Mouse (Mus musculus) liver, adult 2 months (tissue): ENCODE measurements around the gene Tmem132d. TPM values are rescaled to one million over a fixed set of nuclear protein-coding genes. Genes with fewer than 3 reads are reported as not detected.
"Not testable (repeated sequence)": the region's sequence is repeated elsewhere in the genome, so short reads cannot be mapped to it uniquely, and the experiment has no call there.

ENCODE experiments used
- DNase-seq: peaks from one replicate; pipeline ENCODE4 v3.0.0-alpha.2; 2011; ENCODE audit warnings: low read depth, low spot score; ENCODE audit errors: extremely low read depth
- H3K27ac ChIP-seq: fragments of 200-500 bp; replicated peaks from 2 replicates; pipeline ENCODE4 v1.5.1; 2012; ENCODE audit warnings: low read depth, mild to moderate bottlenecking, control low read depth, inconsistent platforms, low read length; ENCODE audit not compliant: insufficient read depth
- H3K27me3 ChIP-seq: fragments of 200-500 bp; 2 replicates; pipeline ENCODE4 v1.6.1; 2012; ENCODE audit warnings: mild to moderate bottlenecking, moderate library complexity, low read length, inconsistent platforms; ENCODE audit not compliant: control insufficient read depth, insufficient read depth
- H3K36me3 ChIP-seq: fragments of 200-500 bp; 2 replicates; pipeline ENCODE4 v1.6.1; 2012; ENCODE audit warnings: low read length, inconsistent platforms; ENCODE audit not compliant: control insufficient read depth, insufficient read depth
- H3K4me1 ChIP-seq: fragments of 200-500 bp; 2 replicates; pipeline ENCODE4 v1.6.1; 2011; ENCODE audit warnings: low read length; ENCODE audit not compliant: control insufficient read depth, insufficient read depth
- H3K4me3 ChIP-seq: fragments of 200-500 bp; 2 replicates; pipeline ENCODE4 v1.5.1; 2011; ENCODE audit warnings: low read depth, mild to moderate bottlenecking, control low read depth, low read length, moderate library complexity; ENCODE audit not compliant: insufficient read depth
- H3K79me2 ChIP-seq: fragments of 200-500 bp; 2 replicates; pipeline ENCODE4 v1.6.1; 2012; ENCODE audit warnings: inconsistent platforms, mild to moderate bottlenecking, low read length, moderate library complexity; ENCODE audit not compliant: control insufficient read depth, insufficient read depth
- H3K9ac ChIP-seq: fragments of 200-500 bp; 2 replicates; pipeline ENCODE4 v1.6.1; 2012; ENCODE audit warnings: low read depth, mild to moderate bottlenecking, control low read depth, inconsistent platforms, low read length
- CTCF ChIP-seq: fragments of 200-500 bp; IDR thresholded peaks from 2 replicates; pipeline ENCODE4 v1.5.1; 2011; ENCODE audit warnings: low read depth, low read length, control low read depth
- POLR2A ChIP-seq: fragments of 200-500 bp; IDR thresholded peaks from 2 replicates; pipeline ENCODE4 v1.6.1; 2011; ENCODE audit warnings: low read length, control low read depth; ENCODE audit not compliant: insufficient read depth; ENCODE audit errors: extremely low read depth
- WGBS: fragments of 180-500 bp; shearing (Covaris S2); methylation state at CpG from one replicate; pipeline ENCODE4 v1.1.7; 2018; 5-methylcytosine and 5-hydroxymethylcytosine counted together
- polyA plus RNA-seq: library from polyadenylated mRNA; depleted of rRNA; stranded (reverse); fragments of >200 nt; gene quantifications from 2 replicates; pipeline ENCODE4 v1.2.3, GENCODE M21; 2012
- total RNA-seq: library from RNA; depleted of rRNA; stranded (reverse); fragments of >200 nt; gene quantifications from 2 replicates; pipeline ENCODE4 v1.2.3, GENCODE M21; 2014

The Tmem132d gene
- total and polyA plus RNA-seq, 2 experiments = not detected

DNA sequence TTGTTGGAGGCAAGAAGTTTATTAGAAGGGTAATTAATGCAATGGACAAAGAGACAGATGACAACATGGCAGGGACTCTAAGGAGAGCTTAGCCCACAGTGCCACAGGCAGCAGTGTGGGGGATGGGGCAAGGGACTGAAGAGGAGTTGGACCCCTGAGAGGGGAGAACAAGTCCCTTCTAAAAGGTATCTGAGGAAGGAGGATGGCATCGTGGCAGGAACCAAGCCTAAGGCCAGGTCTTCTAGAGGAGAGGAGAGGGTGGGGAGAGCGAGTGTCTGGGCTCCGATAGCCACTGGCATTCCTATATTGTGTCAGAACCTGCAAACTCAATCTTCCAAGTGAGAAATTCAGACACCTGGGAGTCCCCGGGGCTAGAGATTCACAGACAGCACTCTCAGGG, 674.3 kb downstream of the Tmem132d start:
- Histone ChIP-seq H3K4me3 (no peak overlapping the region), H3K27me3 (no peaks in the 10 kb centered on the region), H3K79me2 (no peaks in the 10 kb centered on the region), H3K4me1 (no peaks in the 10 kb centered on the region), H3K27ac (no peak overlapping the region), H3K36me3 (no peaks in the 10 kb centered on the region), H3K9ac (no peak overlapping the region)
- no peak for TF ChIP-seq POLR2A
- no peak for TF ChIP-seq CTCF
- DNase-seq = no peak
- WGBS = 77% methylated on average over 4 of the region's 4 CpGs

DNA sequence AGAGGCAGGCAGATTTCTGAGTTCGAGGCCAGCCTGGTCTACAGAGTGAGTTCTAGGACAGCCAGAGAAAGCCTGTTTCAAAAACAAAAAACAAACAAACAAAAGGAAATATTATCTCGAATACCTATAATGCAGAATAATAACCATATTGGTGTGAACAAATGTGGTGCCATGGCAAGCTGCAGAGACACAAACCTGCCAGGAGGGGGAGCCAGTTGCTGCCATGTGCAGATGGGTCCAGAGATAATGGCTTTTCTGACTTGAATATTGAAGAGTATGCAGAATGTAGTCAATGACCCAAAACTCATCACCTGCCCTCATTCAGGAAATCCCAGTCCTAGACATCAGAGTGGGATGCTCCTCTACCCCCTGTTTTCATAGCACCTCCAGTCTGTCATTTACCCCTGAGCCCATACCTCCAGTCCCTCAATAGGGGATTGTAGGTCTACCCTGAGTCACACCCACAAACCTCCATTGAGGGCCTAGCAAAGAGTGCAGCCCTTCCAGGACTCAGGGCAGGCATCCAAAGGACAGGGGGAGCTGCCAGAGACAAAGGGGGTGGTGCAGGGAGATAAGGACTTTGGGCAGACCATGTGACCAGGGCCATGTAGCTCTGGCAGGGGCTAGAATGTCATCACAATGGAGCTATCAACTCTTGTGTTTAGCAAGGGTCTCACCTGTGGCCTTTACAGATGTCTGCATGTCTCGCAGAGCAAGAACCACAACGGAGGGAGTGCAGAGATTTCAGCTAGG, 676.0 kb downstream of the Tmem132d start:
- H3K4me3 ChIP-seq = no peak overlapping the region
- no peak for DNase-seq
- H3K9ac ChIP-seq = no peak overlapping the region
- no peaks in the 10 kb centered on the region for H3K4me1 ChIP-seq
- no peaks in the 10 kb centered on the region for H3K27me3 ChIP-seq
- no peak overlapping the region for H3K27ac ChIP-seq
- no peaks in the 10 kb centered on the region for H3K79me2 ChIP-seq
- 82% methylated on average over 4 of the region's 4 CpGs for WGBS
- no peaks in the 10 kb centered on the region for H3K36me3 ChIP-seq
- TF ChIP-seq CTCF = peak; percentile 55
- no peak for TF ChIP-seq POLR2A

DNA sequence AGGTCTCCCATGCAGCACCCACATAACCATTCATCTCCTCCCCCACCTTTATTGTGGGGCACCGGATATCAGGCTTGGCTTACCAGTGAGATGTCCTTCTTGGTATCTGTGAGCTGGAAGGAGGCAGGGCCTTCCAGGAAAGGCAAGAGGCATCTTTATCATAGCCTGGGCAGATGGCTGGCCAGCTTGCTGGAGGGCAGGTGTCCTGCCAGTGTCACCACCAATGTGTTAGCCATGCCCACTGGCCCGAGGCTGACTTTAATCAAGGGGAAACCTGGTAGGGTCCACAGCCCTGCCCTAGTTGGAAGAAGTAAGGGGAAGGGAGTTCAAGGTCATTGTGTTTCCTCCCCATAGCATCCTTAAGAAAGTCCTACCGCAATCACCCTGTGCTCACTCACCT, 676.9 kb downstream of the Tmem132d start:
- Histone ChIP-seq H3K27ac (no peak overlapping the region), H3K4me1 (no peaks in the 10 kb centered on the region), H3K27me3 (no peaks in the 10 kb centered on the region), H3K79me2 (no peaks in the 10 kb centered on the region), H3K4me3 (no peak overlapping the region), H3K9ac (no peak overlapping the region), H3K36me3 (no peaks in the 10 kb centered on the region)
- TF ChIP-seq POLR2A (no peak), CTCF (no peak)
- WGBS = 86% methylated on average over 3 of the region's 3 CpGs
- DNase-seq = no peak

DNA sequence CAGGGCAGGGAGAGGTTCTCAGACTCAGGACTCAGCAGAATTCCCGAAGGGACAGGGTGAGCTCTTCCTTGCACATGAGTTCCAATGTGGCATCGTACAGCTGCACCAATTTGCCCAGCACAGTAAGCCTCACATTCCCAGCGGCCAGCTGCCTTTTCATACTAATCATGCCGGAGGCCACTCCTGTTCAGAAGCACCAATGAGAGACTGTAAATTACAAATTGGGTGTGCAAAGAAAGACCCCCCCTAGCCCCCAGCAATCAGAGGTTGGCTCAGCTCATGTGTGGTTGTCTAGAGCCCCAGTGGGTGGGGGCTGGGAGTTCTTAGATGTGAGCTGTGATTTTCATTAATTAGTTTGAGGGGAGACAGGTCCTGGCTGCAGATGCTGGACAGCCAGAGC, 677.3 kb downstream of the Tmem132d start:
- Histone ChIP-seq H3K27me3 (no peaks in the 10 kb centered on the region), H3K4me1 (no peaks in the 10 kb centered on the region), H3K27ac (no peak overlapping the region), H3K4me3 (no peak overlapping the region), H3K9ac (no peak overlapping the region), H3K79me2 (no peaks in the 10 kb centered on the region), H3K36me3 (no peaks in the 10 kb centered on the region)
- no peak for TF ChIP-seq CTCF
- TF ChIP-seq POLR2A = no peak
- no peak for DNase-seq
- WGBS = 82% methylated on average over 4 of the region's 4 CpGs

DNA sequence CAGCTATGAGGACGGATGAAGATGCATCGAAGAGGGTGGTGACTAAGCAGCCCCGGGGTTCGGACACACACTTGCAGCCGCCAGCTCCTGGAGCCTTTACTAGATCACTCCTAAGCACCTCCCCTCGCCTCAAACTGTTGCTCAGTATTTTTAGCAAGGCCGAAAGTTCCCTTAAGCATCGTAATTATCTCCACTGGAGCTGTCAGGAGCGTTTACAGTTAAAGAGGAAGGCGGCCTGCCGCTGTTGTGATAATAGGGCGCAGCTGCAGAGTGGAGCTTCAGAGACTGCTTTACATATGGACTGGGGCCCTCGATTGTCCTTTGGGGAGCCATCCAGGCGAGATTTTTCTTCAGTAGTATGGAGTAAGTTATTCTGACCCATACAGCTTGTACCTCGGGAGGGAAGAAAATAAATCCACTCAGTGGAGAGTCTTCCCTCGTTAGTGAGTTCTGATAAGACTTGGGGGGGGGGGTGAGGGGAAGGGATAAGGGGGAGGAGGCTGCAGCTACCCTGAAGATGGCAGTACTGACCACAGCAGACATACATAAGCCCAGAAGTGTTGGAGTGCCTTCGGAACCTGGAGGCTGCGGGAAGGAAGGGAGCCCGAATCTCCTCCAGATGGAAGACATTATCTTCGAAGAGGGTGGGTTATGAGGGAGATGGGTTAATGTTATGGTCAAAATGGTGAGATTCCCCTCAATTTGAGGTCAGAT, 681.5 kb downstream of the Tmem132d start:
- H3K9ac ChIP-seq = no peak overlapping the region
- no peaks in the 10 kb centered on the region for H3K4me1 ChIP-seq
- 35% methylated on average over 20 of the region's 20 CpGs for WGBS
- H3K4me3 ChIP-seq = no peak overlapping the region
- no peak for DNase-seq
- no peak overlapping the region for H3K27ac ChIP-seq
- H3K79me2 ChIP-seq = no peaks in the 10 kb centered on the region
- TF ChIP-seq CTCF (no peak), POLR2A (no peak)
- H3K36me3 ChIP-seq = no peaks in the 10 kb centered on the region
- no peaks in the 10 kb centered on the region for H3K27me3 ChIP-seq

DNA sequence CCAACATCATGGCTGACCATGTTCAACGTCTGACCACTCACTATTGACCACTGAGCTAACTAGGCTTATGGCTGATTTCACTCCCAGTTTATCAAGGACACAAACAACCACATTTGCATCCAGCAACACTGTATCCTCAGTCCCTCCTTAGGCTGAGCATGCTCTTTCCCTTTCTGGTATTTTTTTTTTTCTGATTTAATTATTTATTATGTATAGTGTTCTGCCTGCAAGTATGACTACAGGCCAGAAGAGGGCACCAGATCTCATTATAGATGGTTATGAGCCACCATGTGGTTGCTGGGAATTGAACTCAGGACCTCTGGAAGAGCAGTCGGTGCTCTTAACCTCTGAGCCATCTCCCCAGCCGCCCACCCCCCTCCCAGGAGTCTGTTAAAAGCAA, 683.3 kb downstream of the Tmem132d start:
- H3K36me3 ChIP-seq, H3K79me2 ChIP-seq, H3K4me1 ChIP-seq, H3K4me3 ChIP-seq, H3K27ac ChIP-seq, H3K9ac ChIP-seq, H3K27me3 ChIP-seq, DNase-seq: not testable (repeated sequence)
- 85% methylated on average over 3 of the region's 3 CpGs for WGBS
